Mouse (Mus musculus) midbrain, embryonic 13.5 days (tissue): ENCODE measurements around the gene Otulin. TPM values are rescaled to one million over a fixed set of nuclear protein-coding genes. Genes with fewer than 3 reads are reported as not detected.

Source experiments
- ATAC-seq: fragments of 200-750 bp; cut with Nextera tagmentation; 2 replicates; pipeline ENCODE4 v1.8.0; 2017; ENCODE audit warnings: mild to moderate bottlenecking, moderate TSS enrichment, moderate library complexity
- H3K27ac ChIP-seq: fragments of 300-500 bp; sonication (generic); 2 replicates; pipeline ENCODE4 v1.5.1; 2015; ENCODE audit warnings: inconsistent platforms, mild to moderate bottlenecking, moderate library complexity
- H3K27me3 ChIP-seq: fragments of 300-500 bp; sonication (generic); 2 replicates; pipeline ENCODE4 v1.6.1; 2015; ENCODE audit warnings: mild to moderate bottlenecking, inconsistent platforms
- H3K36me3 ChIP-seq: fragments of 300-500 bp; sonication (generic); 2 replicates; pipeline ENCODE4 v1.6.1; 2015; ENCODE audit warnings: mild to moderate bottlenecking, inconsistent platforms
- H3K4me1 ChIP-seq: fragments of 300-500 bp; sonication (generic); replicated peaks from 2 replicates; pipeline ENCODE4 v1.6.1; 2015; ENCODE audit warnings: inconsistent platforms
- H3K4me2 ChIP-seq: fragments of 300-500 bp; sonication (generic); replicated peaks from 2 replicates; pipeline ENCODE4 v1.6.1; 2015; ENCODE audit warnings: moderate library complexity, mild to moderate bottlenecking, inconsistent platforms
- H3K4me3 ChIP-seq: fragments of 300-500 bp; sonication (generic); replicated peaks from 2 replicates; pipeline ENCODE4 v1.5.1; 2015; ENCODE audit warnings: mild to moderate bottlenecking, inconsistent platforms
- H3K9ac ChIP-seq: fragments of 300-500 bp; sonication (generic); replicated peaks from 2 replicates; pipeline ENCODE4 v1.6.1; 2015; ENCODE audit warnings: mild to moderate bottlenecking, inconsistent platforms
- H3K9me3 ChIP-seq: fragments of 300-500 bp; sonication (generic); 2 replicates; pipeline ENCODE4 v1.6.1; 2016; ENCODE audit warnings: mild to moderate bottlenecking, inconsistent platforms
- WGBS: fragments of 180-500 bp; shearing (Covaris S2); methylation state at CpG from one replicate; pipeline ENCODE4 v1.1.7; 2015; 5-methylcytosine and 5-hydroxymethylcytosine counted together
- polyA plus RNA-seq: library from polyadenylated mRNA; unstranded; fragments of >200 nt; fragmentation: Nextera tagmentation; extraction: Ambion mirVana; gene quantifications from 2 replicates; pipeline ENCODE4 v1.2.1, GENCODE M21; 2015

Gene Otulin
- polyA plus RNA-seq, 1 experiment from 2014 or later = 24.3 TPM

GRCm38 (mm10) chr15:27586093-27586480 is 44.4 kb downstream of the Otulin start:
- Histone ChIP-seq H3K4me1 (peaks cover 8% of the 10 kb centered on the region), H3K4me2 (no peak overlapping the region), H3K9me3 (no peaks in the 10 kb centered on the region), H3K36me3 (peaks cover 42% of the 10 kb centered on the region), H3K27ac (no peak overlapping the region), H3K4me3 (no peak overlapping the region), H3K27me3 (no peaks in the 10 kb centered on the region), H3K9ac (no peak overlapping the region)
- whole genome bisulfite sequencing = 96% methylated on average over 5 of the region's 5 CpGs
- no peak for ATAC-seq

GRCm38 (mm10) chr15:27585466-27586092 is 44.9 kb downstream of the Otulin start:
- WGBS = 85% methylated on average over 4 of the region's 4 CpGs
- Histone ChIP-seq H3K4me3 (no peak overlapping the region), H3K36me3 (peaks cover 39% of the 10 kb centered on the region), H3K9ac (no peak overlapping the region), H3K27ac (no peak overlapping the region), H3K9me3 (no peaks in the 10 kb centered on the region), H3K27me3 (no peaks in the 10 kb centered on the region), H3K4me1 (peaks cover 13% of the 10 kb centered on the region), H3K4me2 (no peak overlapping the region)
- no peak for ATAC-seq

GRCm38 (mm10) chr15:27583620-27584019 is 46.9 kb downstream of the Otulin start:
- ATAC-seq = no peak

GRCm38 (mm10) chr15:27583042-27583441 is 47.5 kb downstream of the Otulin start:
- Histone ChIP-seq H3K9ac (no peak overlapping the region), H3K4me1 (peaks cover 13% of the 10 kb centered on the region), H3K27ac (no peak overlapping the region), H3K4me2 (no peak overlapping the region), H3K9me3 (no peaks in the 10 kb centered on the region), H3K27me3 (no peaks in the 10 kb centered on the region), H3K36me3 (peaks cover 33% of the 10 kb centered on the region), H3K4me3 (no peak overlapping the region)
- no peak for ATAC-seq
- WGBS = 86% methylated on average over 4 of the region's 4 CpGs

More at GRCm38 (mm10) chr15:27583620-27584019, 46.9 kb downstream of the Otulin start:
- no peak overlapping the region for H3K27ac ChIP-seq
- peaks cover 30% of the 10 kb centered on the region; the same call in 1 of the 2 replicates for H3K36me3 ChIP-seq
- H3K4me1 ChIP-seq = peaks cover 13% of the 10 kb centered on the region
- H3K27me3 ChIP-seq = no peaks in the 10 kb centered on the region
- WGBS = 97% methylated on average over 6 of the region's 6 CpGs
- no peaks in the 10 kb centered on the region for H3K9me3 ChIP-seq
- H3K4me3 ChIP-seq = no peak overlapping the region
- H3K4me2 ChIP-seq = no peak overlapping the region
- no peak overlapping the region for H3K9ac ChIP-seq

- H3K27me3 ChIP-seq = no peaks in the 10 kb centered on the region
- peaks cover 13% of the 10 kb centered on the region for H3K4me1 ChIP-seq
- WGBS = 81% methylated on average over 3 of the region's 3 CpGs
- H3K9me3 ChIP-seq = no peaks in the 10 kb centered on the region
- H3K27ac ChIP-seq = no peak overlapping the region
- H3K4me2 ChIP-seq = no peak overlapping the region
- no peak overlapping the region for H3K4me3 ChIP-seq
- H3K9ac ChIP-seq = no peak overlapping the region
- 0 out of 2 replicates have a peak, but pooled peaks have one; percentile 34 for ATAC-seq
- H3K36me3 ChIP-seq = peaks cover 36% of the 10 kb centered on the region
Observed at GRCm38 (mm10) chr15:27582428-27582827, 48.1 kb downstream of the Otulin start.

GRCm38 (mm10) chr15:27581640-27582039 is 48.9 kb downstream of the Otulin start:
- Histone ChIP-seq H3K9ac (no peak overlapping the region), H3K4me1 (peaks cover 13% of the 10 kb centered on the region), H3K9me3 (no peaks in the 10 kb centered on the region), H3K4me3 (no peak overlapping the region), H3K27me3 (no peaks in the 10 kb centered on the region), H3K4me2 (no peak overlapping the region), H3K36me3 (peaks cover 36% of the 10 kb centered on the region), H3K27ac (peak overlapping the region; percentile 12; the same call in 1 of the 2 replicates)
- whole genome bisulfite sequencing = 4% methylated on average over 3 of the region's 3 CpGs
- ATAC-seq = peak; percentile 55

- no peaks in the 10 kb centered on the region for H3K27me3 ChIP-seq
- 69% methylated on average over 2 of the region's 2 CpGs for WGBS
Observed at GRCm38 (mm10) chr15:27580771-27581170, 49.7 kb downstream of the Otulin start.

GRCm38 (mm10) chr15:27579853-27580252 is 50.6 kb downstream of the Otulin start:
- Histone ChIP-seq H3K36me3 (peaks cover 30% of the 10 kb centered on the region), H3K27me3 (no peaks in the 10 kb centered on the region), H3K9me3 (no peaks in the 10 kb centered on the region), H3K9ac (no peak overlapping the region), H3K4me2 (no peak overlapping the region), H3K27ac (no peak overlapping the region), H3K4me3 (no peak overlapping the region), H3K4me1 (peaks cover 13% of the 10 kb centered on the region)
- ATAC-seq = no peak
- 83% methylated on average over 2 of the region's 2 CpGs for WGBS

More at GRCm38 (mm10) chr15:27580771-27581170, 49.7 kb downstream of the Otulin start:
- Histone ChIP-seq H3K36me3 (peaks cover 37% of the 10 kb centered on the region), H3K9me3 (no peaks in the 10 kb centered on the region), H3K4me3 (no peak overlapping the region), H3K9ac (no peak overlapping the region), H3K4me1 (peaks cover 13% of the 10 kb centered on the region), H3K4me2 (no peak overlapping the region), H3K27ac (no peak overlapping the region)
- ATAC-seq = no peak

- no peak for ATAC-seq
Observed at GRCm38 (mm10) chr15:27578918-27579317, 51.6 kb downstream of the Otulin start.

GRCm38 (mm10) chr15:27577915-27578780 is 52.3 kb downstream of the Otulin start:
- no peak overlapping the region for H3K9ac ChIP-seq
- no peaks in the 10 kb centered on the region for H3K9me3 ChIP-seq
- no peak overlapping the region for H3K4me3 ChIP-seq
- H3K4me1 ChIP-seq = peaks cover 13% of the 10 kb centered on the region
- 80% methylated on average over 16 of the region's 16 CpGs for WGBS
- no peaks in the 10 kb centered on the region for H3K27me3 ChIP-seq
- ATAC-seq = no peak
- peaks cover 24% of the 10 kb centered on the region for H3K36me3 ChIP-seq
- no peak overlapping the region for H3K4me2 ChIP-seq
- H3K27ac ChIP-seq = no peak overlapping the region

More at GRCm38 (mm10) chr15:27578918-27579317, 51.6 kb downstream of the Otulin start:
- Histone ChIP-seq H3K27ac (no peak overlapping the region), H3K9me3 (no peaks in the 10 kb centered on the region), H3K4me3 (no peak overlapping the region), H3K9ac (no peak overlapping the region), H3K4me1 (peaks cover 13% of the 10 kb centered on the region), H3K4me2 (no peak overlapping the region), H3K36me3 (peaks cover 28% of the 10 kb centered on the region), H3K27me3 (no peaks in the 10 kb centered on the region)
- 91% methylated on average over 6 of the region's 6 CpGs for WGBS

GRCm38 (mm10) chr15:27576886-27577285 is 53.6 kb downstream of the Otulin start:
- H3K4me2 ChIP-seq = no peak overlapping the region
- H3K36me3 ChIP-seq = peaks cover 29% of the 10 kb centered on the region
- H3K27me3 ChIP-seq = no peaks in the 10 kb centered on the region
- no peak overlapping the region for H3K9ac ChIP-seq
- H3K4me1 ChIP-seq = peaks cover 12% of the 10 kb centered on the region
- H3K9me3 ChIP-seq = no peaks in the 10 kb centered on the region
- H3K4me3 ChIP-seq = no peak overlapping the region
- H3K27ac ChIP-seq = no peak overlapping the region
- WGBS = 86% methylated on average over 1 of the region's 1 CpGs
- ATAC-seq = no peak

GRCm38 (mm10) chr15:27575932-27576331 is 54.6 kb downstream of the Otulin start:
- H3K27ac ChIP-seq = no peak overlapping the region
- no peak for ATAC-seq
- no peak overlapping the region for H3K9ac ChIP-seq
- no peak overlapping the region for H3K4me3 ChIP-seq
- H3K27me3 ChIP-seq = no peaks in the 10 kb centered on the region
- H3K4me1 ChIP-seq = peaks cover 3% of the 10 kb centered on the region
- H3K4me2 ChIP-seq = no peak overlapping the region
- H3K36me3 ChIP-seq = peaks cover 38% of the 10 kb centered on the region
- H3K9me3 ChIP-seq = no peaks in the 10 kb centered on the region
- 81% methylated on average over 3 of the region's 3 CpGs for WGBS
